Mouse (Mus musculus) E14TG2a.4 (cell line): ENCODE data around the gene Ifitm10.

Experiments used
- CTCF ChIP-seq: conservative IDR thresholded peaks from 2 replicates; pipeline ENCODE4 v1.5.1; 2014; ENCODE audit warnings: low read length
- NANOG ChIP-seq: IDR thresholded peaks from 2 replicates; pipeline ENCODE4 v1.6.1; 2014; ENCODE audit warnings: borderline replicate concordance, low read length, mixed read lengths
- POU5F1 ChIP-seq: IDR thresholded peaks from 2 replicates; pipeline ENCODE4 v1.6.1; 2014; ENCODE audit warnings: low read length, borderline replicate concordance

DNA sequence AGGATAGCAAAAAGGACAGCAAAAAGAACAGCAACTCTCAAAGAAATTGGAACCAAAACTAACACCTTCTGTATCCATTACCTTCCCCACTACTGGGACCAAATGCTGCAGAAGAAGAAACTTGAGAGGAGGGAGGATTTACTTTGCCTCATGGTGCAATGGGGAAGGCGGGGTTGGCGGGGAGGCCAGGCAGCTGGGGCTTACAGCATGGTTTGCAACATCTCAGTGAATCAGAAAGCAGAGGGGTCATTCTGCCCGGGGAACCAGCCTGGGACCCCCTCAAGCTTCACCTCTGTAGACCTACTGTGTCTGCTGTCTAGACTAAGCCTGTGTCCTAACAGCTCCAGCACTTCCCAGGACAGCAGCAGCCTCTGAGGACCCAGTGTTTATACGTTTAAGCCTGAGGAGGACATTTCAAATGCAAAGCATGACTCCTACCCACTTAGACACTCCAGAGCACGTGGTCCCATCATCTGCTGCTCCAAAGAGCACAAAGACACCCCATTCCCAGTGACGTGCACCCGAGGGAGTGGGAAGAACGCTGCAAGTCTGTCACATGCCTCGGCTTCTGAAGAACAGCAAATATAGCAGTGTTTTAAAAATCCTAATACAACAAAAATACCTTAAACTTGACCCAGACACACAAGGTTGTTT is 24.1 kb downstream of the Ifitm10 start:
- TF ChIP-seq CTCF = no peak
- TF ChIP-seq NANOG = no peak
- no peak for TF ChIP-seq POU5F1
